Mouse (Mus musculus) liver, embryonic 14.5 days (tissue): Measurements from ENCODE around the gene Appbp2.

Experiments
- CTCF ChIP-seq: IDR thresholded peaks from 2 replicates; pipeline ENCODE4 v1.5.1; 2016; ENCODE audit warnings: antibody characterized with exemption, low read depth, control low read depth
- EP300 ChIP-seq: IDR thresholded peaks from 2 replicates; pipeline ENCODE4 v1.6.1; 2016; ENCODE audit warnings: antibody characterized with exemption, low read depth

DNA sequence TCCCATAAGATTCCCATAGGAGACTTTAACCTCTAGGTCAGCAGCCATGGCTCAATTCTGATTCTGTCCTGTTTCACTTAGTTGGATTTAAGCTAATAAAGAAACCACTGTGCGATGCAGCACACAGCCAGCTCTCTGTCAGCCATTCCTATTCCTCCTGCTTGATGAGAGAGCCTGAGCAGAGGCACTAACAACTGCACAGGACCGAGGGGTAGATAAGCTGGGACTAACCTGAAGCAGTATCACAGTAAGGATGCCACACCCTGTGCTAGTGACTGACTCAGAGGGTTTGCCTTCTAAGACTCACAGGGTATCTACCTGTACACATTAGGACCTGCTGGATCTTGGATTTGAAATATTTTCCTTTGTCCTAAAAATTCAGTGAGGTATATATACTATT, 21.7 kb downstream of the Appbp2 start:
- no peak for TF ChIP-seq EP300
- no peak for TF ChIP-seq CTCF
